Mouse (Mus musculus): ENCODE results near the gene Gm4756. TPM values are rescaled to one million over a fixed set of nuclear protein-coding genes. Genes with fewer than 3 reads are reported as not detected.
A peak's percentile ranks its signal among the peaks of the same experiment; 100 is the strongest.
"Not testable (repeated sequence)": the region's sequence is repeated elsewhere in the genome, so short reads cannot be mapped to it uniquely, and the experiment has no call there.

Gm4756 gene
- total RNA-seq, 1 experiment from 2014 or later = not detected

GRCm38 (mm10) chr12:72664020-72664734, 14.7 kb upstream of the Gm4756 start:
- ATAC-seq (replicated peaks; ENCODE audit: insufficient number of reproducible peaks, low FRiP score, low TSS enrichment, poor library complexity, severe bottlenecking) = 0 out of 2 replicates have a peak, but pooled peaks have one; percentile 24

- ATAC-seq (replicated peaks; ENCODE audit: insufficient number of reproducible peaks, low FRiP score, low TSS enrichment, poor library complexity, severe bottlenecking) = no peak
Observed at GRCm38 (mm10) chr12:72655775-72656174, 6.3 kb upstream of the Gm4756 start.

- ATAC-seq (replicated peaks; ENCODE audit: insufficient number of reproducible peaks, low FRiP score, low TSS enrichment, poor library complexity, severe bottlenecking) = 0 out of 2 replicates have a peak, but pooled peaks have one; percentile 35
Observed at GRCm38 (mm10) chr12:72654698-72655097, 5.2 kb upstream of the Gm4756 start.

GRCm38 (mm10) chr12:72648921-72649320, 540 bp downstream of the Gm4756 start:
- ATAC-seq (replicated peaks; ENCODE audit: insufficient number of reproducible peaks, low FRiP score, low TSS enrichment, poor library complexity, severe bottlenecking) = no peak

GRCm38 (mm10) chr12:72638025-72638424, 11.4 kb downstream of the Gm4756 start:
- ATAC-seq (replicated peaks; ENCODE audit: insufficient number of reproducible peaks, low FRiP score, low TSS enrichment, poor library complexity, severe bottlenecking) = no peak

- ATAC-seq (replicated peaks; ENCODE audit: insufficient number of reproducible peaks, low FRiP score, low TSS enrichment, poor library complexity, severe bottlenecking) = no peak
Observed at GRCm38 (mm10) chr12:72628751-72629150, 20.7 kb downstream of the Gm4756 start.

GRCm38 (mm10) chr12:72622853-72623496, 26.5 kb downstream of the Gm4756 start:
- ATAC-seq (replicated peaks; ENCODE audit: insufficient number of reproducible peaks, low FRiP score, low TSS enrichment, poor library complexity, severe bottlenecking) = no peak

- ATAC-seq (replicated peaks; ENCODE audit: insufficient number of reproducible peaks, low FRiP score, low TSS enrichment, poor library complexity, severe bottlenecking) = no peak
Observed at GRCm38 (mm10) chr12:72621441-72621840, 28.0 kb downstream of the Gm4756 start.

GRCm38 (mm10) chr12:72620856-72621255, 28.6 kb downstream of the Gm4756 start:
- ATAC-seq (replicated peaks; ENCODE audit: insufficient number of reproducible peaks, low FRiP score, low TSS enrichment, poor library complexity, severe bottlenecking) = no peak

- no peak for ATAC-seq (replicated peaks; ENCODE audit: insufficient number of reproducible peaks, low FRiP score, low TSS enrichment, poor library complexity, severe bottlenecking)
Observed at GRCm38 (mm10) chr12:72612053-72612452, 37.4 kb downstream of the Gm4756 start.

GRCm38 (mm10) chr12:72598731-72599130, 50.7 kb downstream of the Gm4756 start:
- ATAC-seq (replicated peaks; ENCODE audit: insufficient number of reproducible peaks, low FRiP score, low TSS enrichment, poor library complexity, severe bottlenecking) = not testable (repeated sequence)

GRCm38 (mm10) chr12:72594001-72594400, 55.5 kb downstream of the Gm4756 start:
- ATAC-seq (replicated peaks; ENCODE audit: insufficient number of reproducible peaks, low FRiP score, low TSS enrichment, poor library complexity, severe bottlenecking) = no peak

GRCm38 (mm10) chr12:72592991-72593390, 56.5 kb downstream of the Gm4756 start:
- no peak for ATAC-seq (replicated peaks; ENCODE audit: insufficient number of reproducible peaks, low FRiP score, low TSS enrichment, poor library complexity, severe bottlenecking)

GRCm38 (mm10) chr12:72585339-72585738, 64.1 kb downstream of the Gm4756 start:
- no peak for ATAC-seq (replicated peaks; ENCODE audit: insufficient number of reproducible peaks, low FRiP score, low TSS enrichment, poor library complexity, severe bottlenecking)

- ATAC-seq (replicated peaks; ENCODE audit: insufficient number of reproducible peaks, low FRiP score, low TSS enrichment, poor library complexity, severe bottlenecking) = no peak
Observed at GRCm38 (mm10) chr12:72583099-72583498, 66.4 kb downstream of the Gm4756 start.

GRCm38 (mm10) chr12:72582021-72582420, 67.4 kb downstream of the Gm4756 start:
- no peak for ATAC-seq (replicated peaks; ENCODE audit: insufficient number of reproducible peaks, low FRiP score, low TSS enrichment, poor library complexity, severe bottlenecking)

GRCm38 (mm10) chr12:72564281-72564795, 85.1 kb downstream of the Gm4756 start:
- no peak for ATAC-seq (replicated peaks; ENCODE audit: insufficient number of reproducible peaks, low FRiP score, low TSS enrichment, poor library complexity, severe bottlenecking)

GRCm38 (mm10) chr12:72554347-72554746, 95.1 kb downstream of the Gm4756 start:
- no peak for ATAC-seq (replicated peaks; ENCODE audit: insufficient number of reproducible peaks, low FRiP score, low TSS enrichment, poor library complexity, severe bottlenecking)

GRCm38 (mm10) chr12:72538571-72538970, 110.9 kb downstream of the Gm4756 start:
- ATAC-seq (replicated peaks; ENCODE audit: insufficient number of reproducible peaks, low FRiP score, low TSS enrichment, poor library complexity, severe bottlenecking) = no peak

GRCm38 (mm10) chr12:72536021-72536597, 113.4 kb downstream of the Gm4756 start, which contains the start of gene Pcnx4:
Gene Pcnx4, plus strand, starts transcription at chr12:72536383.
- ATAC-seq (replicated peaks; ENCODE audit: insufficient number of reproducible peaks, low FRiP score, low TSS enrichment, poor library complexity, severe bottlenecking) = peak; percentile 99
